Mouse (Mus musculus) CH12.LX (cell line): ENCODE measurements around the gene Gm20388. TPM values are rescaled to one million over a fixed set of nuclear protein-coding genes. Genes with fewer than 3 reads are reported as not detected.
A peak's percentile ranks its signal among the peaks of the same experiment; 100 is the strongest.

Source experiments
- DNase-seq: peaks from one replicate; pipeline ENCODE4 v3.0.0-alpha.2; 2013; ENCODE audit errors: extremely low read depth
- H3K27ac ChIP-seq: 2 replicates; pipeline ENCODE4 v1.5.1; 2012; ENCODE audit warnings: low read depth, mild to moderate bottlenecking, control low read depth, moderate library complexity; ENCODE audit not compliant: insufficient read depth
- H3K27me3 ChIP-seq: replicated peaks from 2 replicates; pipeline ENCODE3; 2012; ENCODE audit warnings: inconsistent platforms
- H3K36me3 ChIP-seq, 2 experiments: replicated peaks in 1 of 2; 2 replicates each; pipeline versions ENCODE3 to v1.6.1; 2012; ENCODE audit warnings: inconsistent platforms in 1 of 2, low read length in 1 of 2, mild to moderate bottlenecking in 1 of 2, mixed read lengths in 1 of 2, moderate library complexity in 1 of 2; ENCODE audit not compliant: control insufficient read depth in 1 of 2, insufficient read depth in 1 of 2
- H3K4me1 ChIP-seq, 2 experiments: 2 replicates each; pipeline ENCODE4 v1.6.1; 2012; ENCODE audit warnings: inconsistent platforms in 1 of 2, moderate library complexity in 1 of 2; ENCODE audit not compliant: insufficient read depth in 2 of 2, control insufficient read depth in 1 of 2
- H3K4me2 ChIP-seq: 2 replicates; pipeline ENCODE4 v1.6.1; 2012; ENCODE audit warnings: low read depth, mild to moderate bottlenecking, control low read depth; ENCODE audit not compliant: poor library complexity, insufficient read depth, severe bottlenecking
- H3K4me3 ChIP-seq, 3 experiments: fragments of 150-350 bp in 1 of 3; sonication (generic) in 1 of 3; replicated peaks in 1 of 3; 2 replicates each; pipeline versions ENCODE3 to v1.5.1; 2011 to 2012; ENCODE audit warnings: low read depth in 2 of 3, low read length in 2 of 3, mild to moderate bottlenecking in 2 of 3, moderate library complexity in 2 of 3, control low read depth in 1 of 3, improper control_type of control experiment in 1 of 3, inconsistent platforms in 1 of 3, mixed read lengths in 1 of 3; ENCODE audit not compliant: poor library complexity in 1 of 3
- H3K79me2 ChIP-seq: replicated peaks from 2 replicates; pipeline ENCODE4 v1.6.1; 2012; ENCODE audit warnings: mild to moderate bottlenecking, moderate library complexity; ENCODE audit not compliant: control insufficient read depth, poor library complexity, insufficient read depth, severe bottlenecking; ENCODE audit errors: extremely low read depth
- H3K9ac ChIP-seq: 2 replicates; pipeline ENCODE4 v1.6.1; 2012; ENCODE audit warnings: low read depth, mild to moderate bottlenecking, control low read depth, moderate library complexity; ENCODE audit not compliant: insufficient read depth
- H3K9me3 ChIP-seq: replicated peaks from 2 replicates; pipeline ENCODE3; 2012; ENCODE audit warnings: low read length, inconsistent platforms, mixed read lengths
- BHLHE40 ChIP-seq: IDR thresholded peaks from 2 replicates; pipeline ENCODE4 v1.6.1; 2011; ENCODE audit warnings: mild to moderate bottlenecking, low read depth, low read length, improper control_type of control experiment
- CTCF ChIP-seq, 2 experiments: IDR thresholded peaks in 1 of 2; conservative IDR thresholded peaks in 1 of 2; 2 replicates each; pipeline ENCODE4 v1.5.1; 2011 to 2012; ENCODE audit warnings: low read depth in 2 of 2, low read length in 2 of 2, improper control_type of control experiment in 1 of 2, inconsistent platforms in 1 of 2, mild to moderate bottlenecking in 1 of 2, moderate library complexity in 1 of 2
- E2F4 ChIP-seq: IDR thresholded peaks from 2 replicates; pipeline ENCODE4 v1.6.1; 2011; ENCODE audit warnings: low read depth, low read length, improper control_type of control experiment; ENCODE audit not compliant: insufficient replicate concordance
- HCFC1 ChIP-seq: IDR thresholded peaks from 2 replicates; pipeline ENCODE4 v1.6.1; 2012; ENCODE audit warnings: low read depth, mild to moderate bottlenecking, inconsistent platforms, low read length, improper control_type of control experiment
- IRF4 ChIP-seq: IDR thresholded peaks from 2 replicates; pipeline ENCODE4 v1.6.1; 2014; ENCODE audit warnings: low read depth, mild to moderate bottlenecking, inconsistent platforms, low read length, improper control_type of control experiment
- JUND ChIP-seq: conservative IDR thresholded peaks from 2 replicates; pipeline ENCODE4 v1.6.1; 2011; ENCODE audit warnings: low read depth, low read length, improper control_type of control experiment
- MAX ChIP-seq: IDR thresholded peaks from 2 replicates; pipeline ENCODE4 v1.6.1; 2011; ENCODE audit warnings: low read length, improper control_type of control experiment
- MYC ChIP-seq: IDR thresholded peaks from 2 replicates; pipeline ENCODE4 v1.6.1; 2011; ENCODE audit warnings: low read depth, mild to moderate bottlenecking, improper control_type of control experiment, low read length
- NELFE ChIP-seq: IDR thresholded peaks from 2 replicates; pipeline ENCODE4 v1.6.1; 2011; ENCODE audit warnings: low read depth, low read length, improper control_type of control experiment
- POLR2A ChIP-seq: IDR thresholded peaks from 2 replicates; pipeline ENCODE4 v1.6.1; 2011; ENCODE audit warnings: low read depth, mild to moderate bottlenecking, improper control_type of control experiment, low read length
- RAD21 ChIP-seq: IDR thresholded peaks from 2 replicates; pipeline ENCODE4 v1.6.1; 2011; ENCODE audit warnings: low read depth, mild to moderate bottlenecking, low read length, improper control_type of control experiment, moderate library complexity
- RCOR1 ChIP-seq: conservative IDR thresholded peaks from 2 replicates; pipeline ENCODE4 v1.6.1; 2012; ENCODE audit warnings: low read depth, mild to moderate bottlenecking, inconsistent platforms, low read length, improper control_type of control experiment
- SMC3 ChIP-seq: IDR thresholded peaks from 2 replicates; pipeline ENCODE4 v1.6.1; 2011; ENCODE audit warnings: low read depth, low read length, improper control_type of control experiment
- TBP ChIP-seq: conservative IDR thresholded peaks from 2 replicates; pipeline ENCODE4 v1.6.1; 2011; ENCODE audit warnings: low read depth, low read length, improper control_type of control experiment
- TCF12 ChIP-seq: IDR thresholded peaks from 2 replicates; pipeline ENCODE4 v1.6.1; 2014; ENCODE audit warnings: low read depth, mild to moderate bottlenecking, inconsistent platforms, low read length, improper control_type of control experiment
- USF2 ChIP-seq: conservative IDR thresholded peaks from 2 replicates; pipeline ENCODE4 v1.6.1; 2011; ENCODE audit warnings: low read depth, low read length, improper control_type of control experiment
- ZKSCAN1 ChIP-seq: IDR thresholded peaks from 2 replicates; pipeline ENCODE4 v1.6.1; 2012; ENCODE audit warnings: low read depth, inconsistent platforms, low read length, improper control_type of control experiment, borderline replicate concordance
- dilution Hi-C: fragments of 300-500 bp; cut with MboI; formaldehyde crosslinking; loops from 2 replicates; pipeline ENCODE4 v1.14.3; 2020; ENCODE audit warnings: low sequenced_read_pairs; ENCODE audit not compliant: extremely low pct_unique_long_range_greater_than_20kb, extremely low pct_ligation_motif_present
- in situ Hi-C: fragments of 300-500 bp; cut with MboI; formaldehyde crosslinking; loops from 3 replicates; pipeline ENCODE4 v1.14.3; 2019; ENCODE audit warnings: low sequenced_read_pairs, low pct_ligation_motif_present, low pct_unique_long_range_greater_than_20kb, mixed read lengths
- polyA plus RNA-seq: library from polyadenylated mRNA; unstranded; fragments of >175 nt; gene quantifications from 2 replicates; pipeline ENCODE4 v1.2.1, GENCODE M21; 2012; ENCODE audit warnings: low read depth; ENCODE audit not compliant: insufficient read length
- total RNA-seq, 2 experiments: library from RNA; depleted of rRNA; stranded (reverse); fragments of 300-350 nt in 1 of 2; fragments of >200 nt in 1 of 2; gene quantifications; 2 replicates each; pipeline ENCODE4 v1.2.3; 2012 to 2014

Gm20388 gene
- total and polyA plus RNA-seq, 3 experiments = 14.8 to 26.3 (median 22.2) TPM

DNA sequence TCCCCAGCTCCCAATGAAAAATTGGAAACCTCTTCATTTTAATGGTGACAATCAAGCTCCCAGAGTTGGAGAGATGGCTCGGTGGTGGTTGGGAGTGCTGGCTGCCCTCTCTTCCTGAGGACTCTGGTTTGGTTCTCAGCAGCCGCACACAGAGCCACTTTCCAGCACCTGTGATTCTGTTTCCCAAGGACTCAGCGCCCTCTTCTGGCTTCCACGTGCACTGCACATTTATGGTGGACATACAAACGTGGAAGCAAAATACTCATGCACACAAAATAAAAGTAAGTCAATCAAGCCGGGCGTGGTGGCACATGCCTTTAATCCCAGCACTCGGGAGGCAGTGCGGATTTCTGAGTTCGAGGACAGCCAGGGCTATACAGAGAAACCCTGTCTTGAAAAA lies 333.9 kb downstream of the Gm20388 start:
- Histone ChIP-seq H3K4me1 (no peaks in the 10 kb centered on the region; a peak in 1 of 4 replicates), H3K4me3 (no peak overlapping the region), H3K9ac (no peak overlapping the region), H3K79me2 (no peaks in the 10 kb centered on the region), H3K36me3 (peaks cover 0 to 16% of the 10 kb centered on the region in 2 experiments), H3K27me3 (no peaks in the 10 kb centered on the region), H3K9me3 (peaks cover 10% of the 10 kb centered on the region), H3K4me2 (no peak overlapping the region), H3K27ac (no peak overlapping the region)
- TF ChIP-seq NELFE (no peak), USF2 (no peak), RCOR1 (no peak), RAD21 (peak; percentile 39), BHLHE40 (no peak), MAX (no peak), IRF4 (no peak), E2F4 (no peak), SMC3 (peak; percentile 46), TBP (no peak), POLR2A (no peak), CTCF (conservative IDR thresholded peaks at IDR 0.05 in 1 of 2, IDR thresholded peaks at IDR 0.05 in 1 of 2; ENCODE audit: low read depth in 2 of 2, low read length in 2 of 2) (peak in 1 of 2 experiments; percentile 55; a peak in 2 of 4 replicates)
- dilution Hi-C loops (no loop called here), in situ Hi-C loops (no loop called here)
- DNase-seq = no peak

DNA sequence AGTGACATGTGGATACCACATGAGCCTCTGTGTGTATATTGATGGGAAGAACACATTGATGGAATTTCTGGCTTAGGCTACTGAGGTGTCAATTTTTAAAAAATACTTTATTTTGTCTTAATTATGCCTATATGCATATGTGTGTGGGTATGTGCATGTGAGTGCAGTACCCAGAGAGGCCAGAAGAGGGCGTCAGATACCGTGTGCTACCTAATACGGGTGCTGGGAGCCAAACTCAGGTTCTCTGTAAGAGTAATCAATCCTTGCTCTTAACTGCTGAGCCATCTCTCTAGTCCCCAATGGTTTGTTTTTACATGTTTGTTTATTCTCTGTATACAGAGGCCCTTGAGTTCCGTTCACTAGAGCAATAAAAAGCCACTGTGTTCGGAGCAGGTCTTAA lies 337.0 kb downstream of the Gm20388 start:
- no peaks in the 10 kb centered on the region for H3K79me2 ChIP-seq
- in situ Hi-C loops = no loop called here
- H3K36me3 ChIP-seq = peaks cover 0 to 13% of the 10 kb centered on the region in 2 experiments
- dilution Hi-C loops = no loop called here
- TF ChIP-seq MYC (no peak), CTCF (conservative IDR thresholded peaks at IDR 0.05 in 1 of 2, IDR thresholded peaks at IDR 0.05 in 1 of 2; ENCODE audit: low read depth in 2 of 2, low read length in 2 of 2) (peak; percentile 38 to 41; a peak in 3 of 4 replicates)
- H3K4me3 ChIP-seq = no peak overlapping the region
- H3K9ac ChIP-seq = no peak overlapping the region
- peaks cover 10% of the 10 kb centered on the region for H3K9me3 ChIP-seq
- no peak for DNase-seq
- peaks cover 1% of the 10 kb centered on the region for H3K27me3 ChIP-seq
- H3K4me2 ChIP-seq = no peak overlapping the region
- H3K27ac ChIP-seq = no peak overlapping the region
- H3K4me1 ChIP-seq = no peaks in the 10 kb centered on the region

DNA sequence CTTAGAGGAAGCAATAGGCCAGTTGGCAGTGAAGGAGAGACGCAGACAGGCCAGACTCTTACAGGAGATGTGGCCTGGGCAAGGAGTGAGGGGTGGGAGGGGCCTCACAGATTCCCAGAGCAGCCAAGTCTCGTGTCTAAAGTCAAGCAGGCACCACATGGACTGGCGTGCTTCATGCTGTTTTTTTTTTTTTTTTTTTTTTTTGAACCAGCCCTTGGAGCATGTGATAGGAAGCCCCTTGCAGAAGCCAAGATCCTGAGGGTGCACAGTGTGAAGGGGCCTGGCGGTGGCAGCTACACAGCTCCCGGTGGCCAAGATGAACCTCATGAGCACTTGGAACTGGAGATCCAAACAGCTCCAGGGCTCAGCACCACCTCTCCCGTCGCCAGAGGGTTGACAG lies 337.4 kb downstream of the Gm20388 start:
- DNase-seq = no peak
- H3K79me2 ChIP-seq = no peaks in the 10 kb centered on the region
- H3K4me1 ChIP-seq = no peaks in the 10 kb centered on the region
- H3K4me3 ChIP-seq = no peak overlapping the region
- no peak overlapping the region for H3K27ac ChIP-seq
- no peak overlapping the region for H3K4me2 ChIP-seq
- TF ChIP-seq IRF4 (no peak), TCF12 (no peak), SMC3 (no peak), E2F4 (no peak), JUND (no peak), HCFC1 (no peak), CTCF (conservative IDR thresholded peaks at IDR 0.05 in 1 of 2, IDR thresholded peaks at IDR 0.05 in 1 of 2; ENCODE audit: low read depth in 2 of 2, low read length in 2 of 2) (no peak), ZKSCAN1 (no peak)
- H3K9me3 ChIP-seq = peaks cover 10% of the 10 kb centered on the region
- peaks cover 1% of the 10 kb centered on the region for H3K27me3 ChIP-seq
- H3K36me3 ChIP-seq = peaks cover 0 to 13% of the 10 kb centered on the region in 2 experiments
- dilution Hi-C loops = no loop called here
- no peak overlapping the region for H3K9ac ChIP-seq
- in situ Hi-C loops = no loop called here
